Mouse (Mus musculus) embryonic facial prominence, embryonic 12.5 days (tissue): ENCODE results near the gene St7. TPM values are rescaled to one million over a fixed set of nuclear protein-coding genes. Genes with fewer than 3 reads are reported as not detected.

Experiments used
- ATAC-seq: fragments of 200-750 bp; cut with Nextera tagmentation; 2 replicates; pipeline ENCODE4 v1.8.0; 2017; ENCODE audit not compliant: insufficient number of reproducible peaks, insufficient read depth, low FRiP score, low TSS enrichment
- H3K27ac ChIP-seq: fragments of 300-500 bp; sonication (generic); 2 replicates; pipeline ENCODE4 v1.5.1; 2016; ENCODE audit warnings: mild to moderate bottlenecking
- H3K27me3 ChIP-seq: fragments of 300-500 bp; sonication (generic); 2 replicates; pipeline ENCODE4 v1.6.1; 2016; ENCODE audit warnings: mild to moderate bottlenecking, moderate library complexity
- H3K36me3 ChIP-seq: fragments of 300-500 bp; sonication (generic); 2 replicates; pipeline ENCODE4 v1.6.1; 2016; ENCODE audit warnings: mild to moderate bottlenecking
- H3K4me1 ChIP-seq: fragments of 300-500 bp; sonication (generic); 2 replicates; pipeline ENCODE4 v1.6.1; 2016
- H3K4me2 ChIP-seq: fragments of 300-500 bp; sonication (generic); replicated peaks from 2 replicates; pipeline ENCODE4 v1.6.1; 2016; ENCODE audit warnings: mild to moderate bottlenecking, moderate library complexity
- H3K4me3 ChIP-seq: fragments of 300-500 bp; sonication (generic); 2 replicates; pipeline ENCODE4 v1.5.1; 2016; ENCODE audit warnings: mild to moderate bottlenecking
- H3K9ac ChIP-seq: fragments of 300-500 bp; sonication (generic); 2 replicates; pipeline ENCODE4 v1.6.1; 2016; ENCODE audit warnings: mild to moderate bottlenecking, moderate library complexity
- H3K9me3 ChIP-seq: fragments of 300-500 bp; sonication (generic); 2 replicates; pipeline ENCODE4 v1.6.1; 2016; ENCODE audit warnings: mild to moderate bottlenecking, moderate library complexity
- WGBS: fragments of 180-500 bp; shearing (Covaris S2); methylation state at CpG from one replicate; pipeline ENCODE4 v1.1.7; 2016; 5-methylcytosine and 5-hydroxymethylcytosine counted together
- polyA plus RNA-seq: library from polyadenylated mRNA; unstranded; fragments of >200 nt; fragmentation: Nextera tagmentation; extraction: Ambion mirVana; gene quantifications from 2 replicates; pipeline ENCODE4 v1.2.1, GENCODE M21; 2016

Gene St7
- polyA plus RNA-seq, 1 experiment from 2014 or later = 31.3 TPM

GRCm38 (mm10) chr6:17790251-17790650 is 97.5 kb downstream of the St7 start:
- Histone ChIP-seq H3K27me3 (no peaks in the 10 kb centered on the region), H3K27ac (no peak overlapping the region), H3K9me3 (no peaks in the 10 kb centered on the region), H3K4me3 (no peak overlapping the region), H3K9ac (no peak overlapping the region), H3K4me2 (no peak overlapping the region), H3K36me3 (no peaks in the 10 kb centered on the region), H3K4me1 (no peaks in the 10 kb centered on the region)
- 90% methylated on average over 1 of the region's 1 CpGs for WGBS
- ATAC-seq = no peak

- no peak overlapping the region for H3K9ac ChIP-seq
- H3K4me2 ChIP-seq = no peak overlapping the region
- WGBS = 85% methylated on average over 3 of the region's 3 CpGs
- H3K4me1 ChIP-seq = no peaks in the 10 kb centered on the region
- no peak for ATAC-seq
- H3K36me3 ChIP-seq = no peaks in the 10 kb centered on the region
- H3K27me3 ChIP-seq = no peaks in the 10 kb centered on the region
- no peaks in the 10 kb centered on the region for H3K9me3 ChIP-seq
- no peak overlapping the region for H3K27ac ChIP-seq
- H3K4me3 ChIP-seq = no peak overlapping the region
Measured at GRCm38 (mm10) chr6:17793471-17793870, 100.7 kb downstream of the St7 start.

- H3K9me3 ChIP-seq = no peaks in the 10 kb centered on the region
- 86% methylated on average over 5 of the region's 5 CpGs for WGBS
- H3K27ac ChIP-seq = no peak overlapping the region
- H3K27me3 ChIP-seq = no peaks in the 10 kb centered on the region
- no peak overlapping the region for H3K9ac ChIP-seq
- no peak overlapping the region for H3K4me2 ChIP-seq
- no peaks in the 10 kb centered on the region for H3K4me1 ChIP-seq
- no peaks in the 10 kb centered on the region for H3K36me3 ChIP-seq
- ATAC-seq = no peak
- H3K4me3 ChIP-seq = no peak overlapping the region
Measured at GRCm38 (mm10) chr6:17797271-17797713, 104.6 kb downstream of the St7 start.

GRCm38 (mm10) chr6:17800694-17801093 is 108.0 kb downstream of the St7 start:
- no peak overlapping the region for H3K4me2 ChIP-seq
- no peak; the same call in 1 of the 2 replicates for ATAC-seq
- no peaks in the 10 kb centered on the region for H3K4me1 ChIP-seq
- H3K4me3 ChIP-seq = no peak overlapping the region
- H3K27me3 ChIP-seq = no peaks in the 10 kb centered on the region
- no peak overlapping the region for H3K27ac ChIP-seq
- H3K36me3 ChIP-seq = no peaks in the 10 kb centered on the region
- whole genome bisulfite sequencing = 88% methylated on average over 5 of the region's 5 CpGs
- H3K9me3 ChIP-seq = no peaks in the 10 kb centered on the region
- H3K9ac ChIP-seq = no peak overlapping the region

GRCm38 (mm10) chr6:17804468-17804867 is 111.7 kb downstream of the St7 start:
- no peak overlapping the region for H3K4me3 ChIP-seq
- H3K9ac ChIP-seq = no peak overlapping the region
- no peak for ATAC-seq
- no peaks in the 10 kb centered on the region for H3K9me3 ChIP-seq
- H3K27ac ChIP-seq = no peak overlapping the region
- WGBS = 74% methylated on average over 3 of the region's 3 CpGs
- no peak overlapping the region for H3K4me2 ChIP-seq
- H3K4me1 ChIP-seq = peaks cover 6% of the 10 kb centered on the region; the same call in 1 of the 2 replicates
- H3K27me3 ChIP-seq = no peaks in the 10 kb centered on the region
- no peaks in the 10 kb centered on the region for H3K36me3 ChIP-seq

- H3K27me3 ChIP-seq = no peaks in the 10 kb centered on the region
- peaks cover 6% of the 10 kb centered on the region; the same call in 1 of the 2 replicates for H3K4me1 ChIP-seq
- H3K9me3 ChIP-seq = no peaks in the 10 kb centered on the region
- 27% methylated on average over 4 of the region's 4 CpGs for WGBS
- H3K36me3 ChIP-seq = no peaks in the 10 kb centered on the region
- no peak overlapping the region for H3K9ac ChIP-seq
- no peak overlapping the region for H3K4me3 ChIP-seq
- H3K4me2 ChIP-seq = no peak overlapping the region
- H3K27ac ChIP-seq = no peak overlapping the region
- ATAC-seq = peak; percentile 64; the same call in 1 of the 2 replicates
Measured at GRCm38 (mm10) chr6:17806569-17806968, 113.8 kb downstream of the St7 start.

GRCm38 (mm10) chr6:17811063-17811462 is 118.3 kb downstream of the St7 start:
- no peak overlapping the region for H3K9ac ChIP-seq
- WGBS = 78% methylated on average over 2 of the region's 2 CpGs
- H3K4me3 ChIP-seq = no peak overlapping the region
- no peaks in the 10 kb centered on the region for H3K36me3 ChIP-seq
- H3K9me3 ChIP-seq = no peaks in the 10 kb centered on the region
- H3K4me2 ChIP-seq = no peak overlapping the region
- no peaks in the 10 kb centered on the region for H3K27me3 ChIP-seq
- H3K4me1 ChIP-seq = peaks cover 6% of the 10 kb centered on the region; the same call in 1 of the 2 replicates
- no peak overlapping the region for H3K27ac ChIP-seq
- ATAC-seq = no peak

GRCm38 (mm10) chr6:17811531-17811930 is 118.8 kb downstream of the St7 start:
- Histone ChIP-seq H3K9me3 (no peaks in the 10 kb centered on the region), H3K9ac (no peak overlapping the region), H3K4me1 (peaks cover 4% of the 10 kb centered on the region; the same call in 1 of the 2 replicates), H3K4me2 (no peak overlapping the region), H3K27ac (no peak overlapping the region), H3K27me3 (no peaks in the 10 kb centered on the region), H3K4me3 (no peak overlapping the region), H3K36me3 (no peaks in the 10 kb centered on the region)
- no peak for ATAC-seq

GRCm38 (mm10) chr6:17814074-17814649 is 121.4 kb downstream of the St7 start:
- Histone ChIP-seq H3K9me3 (no peaks in the 10 kb centered on the region), H3K4me1 (peaks cover 6% of the 10 kb centered on the region; the same call in 1 of the 2 replicates), H3K27ac (no peak overlapping the region), H3K36me3 (no peaks in the 10 kb centered on the region), H3K9ac (no peak overlapping the region), H3K4me3 (no peak overlapping the region), H3K4me2 (no peak overlapping the region), H3K27me3 (no peaks in the 10 kb centered on the region)
- WGBS = 51% methylated on average over 2 of the region's 2 CpGs
- ATAC-seq = no peak

GRCm38 (mm10) chr6:17816865-17817435 is 124.2 kb downstream of the St7 start:
- Histone ChIP-seq H3K9ac (no peak overlapping the region), H3K4me2 (no peak overlapping the region), H3K4me1 (peaks cover 6% of the 10 kb centered on the region; the same call in 1 of the 2 replicates), H3K27me3 (no peaks in the 10 kb centered on the region), H3K36me3 (no peaks in the 10 kb centered on the region), H3K9me3 (no peaks in the 10 kb centered on the region), H3K27ac (peak overlapping the region; percentile 41; the same call in 1 of the 2 replicates), H3K4me3 (no peak overlapping the region)
- peak; percentile 60 for ATAC-seq
- 31% methylated on average over 3 of the region's 3 CpGs for WGBS

GRCm38 (mm10) chr6:17823614-17824013 is 130.9 kb downstream of the St7 start:
- no peaks in the 10 kb centered on the region for H3K9me3 ChIP-seq
- no peak overlapping the region for H3K4me3 ChIP-seq
- H3K27me3 ChIP-seq = no peaks in the 10 kb centered on the region
- no peak for ATAC-seq
- no peaks in the 10 kb centered on the region for H3K36me3 ChIP-seq
- H3K9ac ChIP-seq = no peak overlapping the region
- no peak overlapping the region for H3K4me2 ChIP-seq
- no peak overlapping the region for H3K27ac ChIP-seq
- WGBS = 95% methylated on average over 2 of the region's 2 CpGs
- H3K4me1 ChIP-seq = no peaks in the 10 kb centered on the region

GRCm38 (mm10) chr6:17824735-17825134 is 132.0 kb downstream of the St7 start:
- no peak overlapping the region for H3K4me2 ChIP-seq
- H3K36me3 ChIP-seq = no peaks in the 10 kb centered on the region
- H3K9me3 ChIP-seq = no peaks in the 10 kb centered on the region
- 100% methylated on average over 1 of the region's 1 CpGs for WGBS
- H3K9ac ChIP-seq = no peak overlapping the region
- no peaks in the 10 kb centered on the region for H3K27me3 ChIP-seq
- no peak overlapping the region for H3K27ac ChIP-seq
- H3K4me3 ChIP-seq = no peak overlapping the region
- no peaks in the 10 kb centered on the region for H3K4me1 ChIP-seq
- no peak for ATAC-seq
